Mouse (Mus musculus) hindbrain, embryonic 11.5 days (tissue): Measurements from ENCODE around the gene Cnp. TPM values are rescaled to one million over a fixed set of nuclear protein-coding genes. Genes with fewer than 3 reads are reported as not detected.

ENCODE experiments used
- ATAC-seq: fragments of 200-750 bp; cut with Nextera tagmentation; 2 replicates; pipeline ENCODE4 v1.8.0; 2017; ENCODE audit warnings: mild to moderate bottlenecking, moderate TSS enrichment, moderate library complexity; ENCODE audit not compliant: low FRiP score
- DNase-seq: peaks from one replicate; pipeline ENCODE4 v3.0.0-alpha.2; 2015; ENCODE audit warnings: low spot score
- H3K27ac ChIP-seq: fragments of 300-500 bp; sonication (generic); 2 replicates; pipeline ENCODE4 v1.5.1; 2014; ENCODE audit warnings: mild to moderate bottlenecking, low read depth, low read length
- H3K27me3 ChIP-seq: fragments of 300-500 bp; sonication (generic); 2 replicates; pipeline ENCODE4 v1.6.1; 2014; ENCODE audit warnings: mild to moderate bottlenecking, low read length, moderate library complexity, mixed read lengths; ENCODE audit not compliant: control insufficient read depth, insufficient read depth
- H3K36me3 ChIP-seq: fragments of 300-500 bp; sonication (generic); 2 replicates; pipeline ENCODE4 v1.6.1; 2014; ENCODE audit warnings: mild to moderate bottlenecking, low read length, moderate library complexity, mixed read lengths; ENCODE audit not compliant: control insufficient read depth, insufficient read depth
- H3K4me1 ChIP-seq: fragments of 300-500 bp; sonication (generic); replicated peaks from 2 replicates; pipeline ENCODE4 v1.6.1; 2014; ENCODE audit warnings: low read length, mixed read lengths; ENCODE audit not compliant: control insufficient read depth, insufficient read depth
- H3K4me2 ChIP-seq: fragments of 300-500 bp; sonication (generic); replicated peaks from 2 replicates; pipeline ENCODE4 v1.6.1; 2014; ENCODE audit warnings: mild to moderate bottlenecking, low read depth, low read length
- H3K4me3 ChIP-seq: fragments of 300-500 bp; sonication (generic); 2 replicates; pipeline ENCODE4 v1.5.1; 2014; ENCODE audit warnings: low read depth, low read length
- H3K9ac ChIP-seq: fragments of 300-500 bp; sonication (generic); 2 replicates; pipeline ENCODE4 v1.6.1; 2014; ENCODE audit warnings: low read depth, low read length
- H3K9me3 ChIP-seq: fragments of 300-500 bp; sonication (generic); 2 replicates; pipeline ENCODE4 v1.6.1; 2016; ENCODE audit warnings: low read length; ENCODE audit not compliant: control insufficient read depth
- WGBS: fragments of 180-500 bp; shearing (Covaris S2); extraction: QIAGEN DNeasy Blood & Tissue Kit; methylation state at CpG from one replicate; pipeline ENCODE4 v1.1.7; 2014; 5-methylcytosine and 5-hydroxymethylcytosine counted together
- polyA plus RNA-seq: library from polyadenylated mRNA; unstranded; fragments of >200 nt; fragmentation: Nextera tagmentation; extraction: Ambion mirVana; gene quantifications from 2 replicates; pipeline ENCODE4 v1.2.1, GENCODE M21; 2014

The Cnp gene
- polyA plus RNA-seq, 1 experiment from 2014 or later, result 17.8 TPM

- Histone ChIP-seq H3K27me3 (no peaks in the 10 kb centered on the region), H3K36me3 (no peaks in the 10 kb centered on the region), H3K4me1 (no peaks in the 10 kb centered on the region), H3K4me2 (no peak overlapping the region), H3K9ac (no peak overlapping the region), H3K4me3 (no peak overlapping the region), H3K9me3 (no peaks in the 10 kb centered on the region), H3K27ac (no peak overlapping the region)
- no peak for ATAC-seq
- no peak for DNase-seq
- WGBS, result 88% methylated on average over 6 of the region's 6 CpGs
Observed at GRCm38 (mm10) chr11:100564703-100565102, 10.0 kb upstream of the Cnp start.

- H3K4me3 ChIP-seq, result no peak overlapping the region
- no peak overlapping the region for H3K27ac ChIP-seq
- WGBS, result 85% methylated on average over 5 of the region's 5 CpGs
- H3K9me3 ChIP-seq, result no peaks in the 10 kb centered on the region
- no peak overlapping the region for H3K4me2 ChIP-seq
- peaks cover 6% of the 10 kb centered on the region; the same call in 1 of the 2 replicates for H3K27me3 ChIP-seq
- ATAC-seq, result no peak
- peaks cover 3% of the 10 kb centered on the region; the same call in 1 of the 2 replicates for H3K4me1 ChIP-seq
- no peak overlapping the region for H3K9ac ChIP-seq
- no peak for DNase-seq
- H3K36me3 ChIP-seq, result no peaks in the 10 kb centered on the region
Observed at GRCm38 (mm10) chr11:100567229-100567628, 7.5 kb upstream of the Cnp start.

- Histone ChIP-seq H3K4me3 (no peak overlapping the region), H3K9me3 (no peaks in the 10 kb centered on the region), H3K4me1 (peaks cover 3% of the 10 kb centered on the region; the same call in 1 of the 2 replicates), H3K27ac (no peak overlapping the region), H3K36me3 (no peaks in the 10 kb centered on the region), H3K4me2 (no peak overlapping the region), H3K9ac (no peak overlapping the region), H3K27me3 (peaks cover 6% of the 10 kb centered on the region; the same call in 1 of the 2 replicates)
- DNase-seq (no peak), ATAC-seq (no peak)
- 71% methylated on average over 9 of the region's 9 CpGs for WGBS
Observed at GRCm38 (mm10) chr11:100567815-100568245, 6.9 kb upstream of the Cnp start.

GRCm38 (mm10) chr11:100568692-100569091 is 6.0 kb upstream of the Cnp start:
- ATAC-seq (no peak), DNase-seq (no peak)
- Histone ChIP-seq H3K27me3 (peaks cover 6% of the 10 kb centered on the region; the same call in 1 of the 2 replicates), H3K4me3 (no peak overlapping the region), H3K27ac (no peak overlapping the region), H3K4me1 (peaks cover 3% of the 10 kb centered on the region; the same call in 1 of the 2 replicates), H3K9ac (no peak overlapping the region), H3K36me3 (no peaks in the 10 kb centered on the region), H3K4me2 (no peak overlapping the region), H3K9me3 (no peaks in the 10 kb centered on the region)
- WGBS, result 85% methylated on average over 8 of the region's 8 CpGs

GRCm38 (mm10) chr11:100569789-100570188 is 4.9 kb upstream of the Cnp start:
- DNase-seq, result no peak
- 65% methylated on average over 9 of the region's 9 CpGs for WGBS
- no peaks in the 10 kb centered on the region for H3K36me3 ChIP-seq
- H3K9me3 ChIP-seq, result no peaks in the 10 kb centered on the region
- no peak overlapping the region for H3K27ac ChIP-seq
- H3K4me1 ChIP-seq, result peaks cover 3% of the 10 kb centered on the region; the same call in 1 of the 2 replicates
- ATAC-seq, result no peak
- no peak overlapping the region for H3K4me2 ChIP-seq
- H3K9ac ChIP-seq, result no peak overlapping the region
- peaks cover 6% of the 10 kb centered on the region; the same call in 1 of the 2 replicates for H3K27me3 ChIP-seq
- H3K4me3 ChIP-seq, result no peak overlapping the region

GRCm38 (mm10) chr11:100570430-100571201 is 4.1 kb upstream of the Cnp start:
- WGBS, result 12% methylated on average over 8 of the region's 8 CpGs
- Histone ChIP-seq H3K4me1 (peaks cover 6% of the 10 kb centered on the region; the same call in 1 of the 2 replicates), H3K9me3 (no peaks in the 10 kb centered on the region), H3K4me3 (peak overlapping the region; percentile 6; the same call in 1 of the 2 replicates), H3K9ac (peak overlapping the region; percentile 31; the same call in 1 of the 2 replicates), H3K27me3 (peaks cover 6% of the 10 kb centered on the region; the same call in 1 of the 2 replicates), H3K27ac (no peak overlapping the region), H3K4me2 (peak overlapping the region; percentile 44), H3K36me3 (no peaks in the 10 kb centered on the region)
- DNase-seq (peak; percentile 89), ATAC-seq (peak; percentile 33; the same call in 1 of the 2 replicates)

- Histone ChIP-seq H3K4me2 (peak overlapping the region; percentile 44), H3K27me3 (peaks cover 6% of the 10 kb centered on the region; the same call in 1 of the 2 replicates), H3K9ac (no peak overlapping the region; the same call in 1 of the 2 replicates), H3K27ac (no peak overlapping the region), H3K36me3 (no peaks in the 10 kb centered on the region), H3K4me1 (peaks cover 6% of the 10 kb centered on the region; the same call in 1 of the 2 replicates), H3K4me3 (peak overlapping the region; percentile 6; the same call in 1 of the 2 replicates), H3K9me3 (no peaks in the 10 kb centered on the region)
- whole genome bisulfite sequencing, result 16% methylated on average over 16 of the region's 16 CpGs
- ATAC-seq (no peak), DNase-seq (no peak)
Observed at GRCm38 (mm10) chr11:100571202-100571567, 3.5 kb upstream of the Cnp start.

- H3K4me2 ChIP-seq, result no peak overlapping the region
- ATAC-seq (no peak), DNase-seq (no peak)
- H3K4me3 ChIP-seq, result no peak overlapping the region
- no peaks in the 10 kb centered on the region for H3K36me3 ChIP-seq
- H3K27me3 ChIP-seq, result peaks cover 6% of the 10 kb centered on the region; the same call in 1 of the 2 replicates
- 93% methylated on average over 3 of the region's 3 CpGs for WGBS
- no peak overlapping the region for H3K27ac ChIP-seq
- peaks cover 6% of the 10 kb centered on the region; the same call in 1 of the 2 replicates for H3K4me1 ChIP-seq
- no peaks in the 10 kb centered on the region for H3K9me3 ChIP-seq
- H3K9ac ChIP-seq, result no peak overlapping the region
Observed at GRCm38 (mm10) chr11:100574188-100574587, 516 bp upstream of the Cnp start.
